Mouse (Mus musculus) heart, embryonic 11.5 days (tissue): Measurements from ENCODE around the gene Srcin1. TPM values are rescaled to one million over a fixed set of nuclear protein-coding genes. Genes with fewer than 3 reads are reported as not detected.

Source experiments
- ATAC-seq: fragments of 200-750 bp; cut with Nextera tagmentation; replicated peaks from 2 replicates; pipeline ENCODE4 v1.8.0; 2017; ENCODE audit warnings: moderate library complexity; ENCODE audit not compliant: insufficient number of reproducible peaks, low FRiP score, low TSS enrichment
- H3K27ac ChIP-seq: fragments of 300-500 bp; sonication (generic); 2 replicates; pipeline ENCODE4 v1.5.1; 2014; ENCODE audit warnings: mild to moderate bottlenecking, low read depth, low read length
- H3K27me3 ChIP-seq: fragments of 300-500 bp; sonication (generic); 2 replicates; pipeline ENCODE4 v1.6.1; 2014; ENCODE audit warnings: mild to moderate bottlenecking, low read length, mixed read lengths; ENCODE audit not compliant: control insufficient read depth, insufficient read depth
- H3K36me3 ChIP-seq: fragments of 300-500 bp; sonication (generic); 2 replicates; pipeline ENCODE4 v1.6.1; 2014; ENCODE audit warnings: mild to moderate bottlenecking, low read length, moderate library complexity, mixed read lengths; ENCODE audit not compliant: control insufficient read depth, insufficient read depth
- H3K4me1 ChIP-seq: fragments of 300-500 bp; sonication (generic); 2 replicates; pipeline ENCODE4 v1.6.1; 2014; ENCODE audit warnings: low read length; ENCODE audit not compliant: control insufficient read depth, insufficient read depth
- H3K4me2 ChIP-seq: fragments of 300-500 bp; sonication (generic); 2 replicates; pipeline ENCODE4 v1.6.1; 2014; ENCODE audit warnings: mild to moderate bottlenecking, moderate library complexity
- H3K4me3 ChIP-seq: fragments of 300-500 bp; sonication (generic); 2 replicates; pipeline ENCODE4 v1.5.1; 2014; ENCODE audit warnings: low read depth, low read length
- H3K9ac ChIP-seq: fragments of 300-500 bp; sonication (generic); 2 replicates; pipeline ENCODE4 v1.6.1; 2014; ENCODE audit warnings: mild to moderate bottlenecking, low read depth, low read length, moderate library complexity
- H3K9me3 ChIP-seq: fragments of 300-500 bp; sonication (generic); replicated peaks from 2 replicates; pipeline ENCODE4 v1.6.1; 2016; ENCODE audit warnings: low read length; ENCODE audit not compliant: control insufficient read depth
- WGBS: fragments of 180-500 bp; shearing (Covaris S2); extraction: QIAGEN DNeasy Blood & Tissue Kit; methylation state at CpG from one replicate; pipeline ENCODE4 v1.1.7; 2014; ENCODE audit not compliant: insufficient replicate concordance; 5-methylcytosine and 5-hydroxymethylcytosine counted together
- polyA plus RNA-seq: library from polyadenylated mRNA; unstranded; fragments of >200 nt; fragmentation: Nextera tagmentation; extraction: Ambion mirVana; gene quantifications from 2 replicates; pipeline ENCODE4 v1.2.1, GENCODE M21; 2014

Srcin1 gene
- polyA plus RNA-seq = 0.06 and 0.23 TPM in 2 replicates

DNA sequence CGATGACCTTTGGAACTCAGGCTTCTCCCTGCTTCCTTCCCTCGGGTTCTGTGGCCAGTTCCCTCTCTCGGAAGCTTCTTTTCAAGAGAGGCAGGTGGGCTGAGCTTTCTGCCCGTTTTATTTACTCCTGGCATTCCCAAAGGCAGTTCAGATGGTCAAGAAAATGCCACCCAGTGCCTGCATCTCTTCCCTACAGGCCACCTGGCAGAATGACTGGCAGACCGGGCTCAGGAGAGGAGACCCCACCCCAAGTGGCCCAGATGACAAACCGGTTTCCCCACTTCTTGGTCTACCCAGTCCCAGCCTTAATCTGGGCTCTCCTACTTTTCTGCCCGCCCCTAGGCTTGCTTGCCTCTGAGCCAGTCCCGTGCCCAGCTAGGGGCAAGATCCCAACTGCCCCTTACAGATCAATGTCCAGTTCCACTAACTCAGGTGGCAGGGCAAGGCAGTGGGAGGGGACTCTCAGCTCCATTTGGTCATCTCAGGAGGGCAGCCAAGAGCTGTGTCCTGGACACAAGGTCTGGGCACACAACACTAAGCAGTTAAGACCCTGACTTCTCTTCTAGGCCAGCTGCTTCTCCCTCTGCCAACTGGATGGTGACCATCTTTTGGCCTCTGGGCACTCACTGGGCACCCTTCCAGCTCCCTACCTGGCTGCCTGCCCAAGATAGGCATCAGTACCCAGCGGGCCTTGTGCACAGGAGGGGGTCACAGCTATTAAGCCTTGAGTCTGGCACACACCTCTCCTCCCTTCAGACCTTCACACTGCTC lies at the start of gene Srcin1:
Gene Srcin1, minus strand, starts transcription at position 51 of the 771 bp plus-strand sequence.
- H3K4me1 ChIP-seq = peaks cover 9% of the 10 kb centered on the region
- peak within 1 kb of the TSS; percentile 97 for H3K4me2 ChIP-seq
- peak within 1 kb of the TSS; percentile 67 for H3K4me3 ChIP-seq
- H3K27ac ChIP-seq = no peak within 1 kb of the TSS
- no peaks in the 10 kb centered on the region for H3K36me3 ChIP-seq
- peak within 1 kb of the TSS; percentile 58 for H3K9ac ChIP-seq
- ATAC-seq = no peak
- 17% methylated on average over 9 of the region's 9 CpGs for WGBS
- peaks cover 72% of the 10 kb centered on the region for H3K27me3 ChIP-seq
- H3K9me3 ChIP-seq = no peaks in the 10 kb centered on the region

DNA sequence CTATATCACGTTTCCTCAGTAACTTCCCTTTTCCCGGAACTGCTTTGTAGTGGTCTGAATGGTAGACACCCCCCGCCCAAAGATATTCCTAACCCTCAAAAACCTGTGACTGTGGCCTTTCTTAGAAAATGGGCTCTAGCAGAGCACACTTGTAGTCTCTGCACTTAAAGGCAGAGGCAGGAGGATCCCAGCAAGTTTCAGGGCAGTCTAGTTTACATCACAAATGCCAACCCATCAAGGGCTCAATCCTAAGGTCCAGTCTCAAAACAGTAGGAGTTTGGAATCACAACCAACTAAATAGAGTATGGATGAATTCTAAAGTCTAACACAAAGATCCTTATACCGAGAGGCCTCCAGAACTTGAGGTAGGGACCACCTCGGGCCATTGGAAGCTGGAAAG lies 49.6 kb upstream of the Srcin1 start:
- no peak overlapping the region for H3K9ac ChIP-seq
- H3K4me3 ChIP-seq = no peak overlapping the region
- no peak for ATAC-seq
- 64% methylated on average over 5 of the region's 5 CpGs for WGBS
- peaks cover 67% of the 10 kb centered on the region for H3K27me3 ChIP-seq
- H3K9me3 ChIP-seq = no peaks in the 10 kb centered on the region
- H3K4me1 ChIP-seq = peaks cover 9% of the 10 kb centered on the region; the same call in 1 of the 2 replicates
- H3K36me3 ChIP-seq = no peaks in the 10 kb centered on the region
- no peak overlapping the region for H3K4me2 ChIP-seq
- no peak overlapping the region for H3K27ac ChIP-seq

DNA sequence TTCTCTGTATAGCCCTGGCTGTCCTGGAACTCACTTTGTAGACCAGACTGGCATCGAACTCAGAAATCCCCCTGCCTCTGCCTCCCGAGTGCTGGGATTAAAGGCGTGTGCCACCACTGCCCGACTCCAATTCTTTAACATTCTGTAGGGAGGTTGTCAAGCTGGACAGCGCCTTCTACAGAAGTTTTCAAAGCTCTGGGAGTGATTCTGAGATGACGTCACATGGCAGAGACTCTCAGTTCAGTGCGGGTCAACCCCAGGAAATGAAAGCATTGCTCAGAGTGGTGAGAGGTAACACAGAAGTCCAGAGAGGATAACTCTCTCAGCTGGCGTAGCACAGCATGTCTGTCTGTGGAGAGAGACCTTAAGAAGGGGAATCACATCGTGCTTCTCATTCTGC lies 47.2 kb upstream of the Srcin1 start:
- Histone ChIP-seq H3K9ac (no peak overlapping the region), H3K4me1 (peaks cover 3% of the 10 kb centered on the region; the same call in 1 of the 2 replicates), H3K36me3 (no peaks in the 10 kb centered on the region), H3K4me2 (no peak overlapping the region), H3K4me3 (no peak overlapping the region), H3K27me3 (peaks cover 53% of the 10 kb centered on the region), H3K27ac (no peak overlapping the region), H3K9me3 (no peaks in the 10 kb centered on the region)
- no peak for ATAC-seq
- 53% methylated on average over 9 of the region's 9 CpGs for whole genome bisulfite sequencing

DNA sequence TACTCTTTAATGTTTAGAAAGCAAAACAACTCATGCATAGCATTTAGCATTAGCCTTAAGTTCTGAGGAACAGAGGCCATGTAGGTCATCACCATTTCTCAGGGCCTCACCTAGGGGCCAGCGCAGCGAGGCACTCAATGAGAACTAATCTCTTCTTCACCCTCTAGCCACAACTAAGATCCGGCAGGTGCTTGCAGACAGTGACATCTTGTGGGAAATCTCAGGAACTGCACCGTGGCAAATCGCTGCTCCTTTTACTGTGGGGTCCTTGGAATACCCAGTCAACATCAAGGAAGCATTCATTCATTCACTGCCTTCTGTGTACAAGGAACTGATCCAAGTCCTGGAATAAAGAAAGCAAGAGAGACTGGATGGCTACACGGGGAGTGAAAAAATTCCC lies 46.5 kb upstream of the Srcin1 start:
- Histone ChIP-seq H3K9me3 (no peaks in the 10 kb centered on the region), H3K27me3 (peaks cover 51% of the 10 kb centered on the region), H3K4me3 (no peak overlapping the region), H3K4me2 (no peak overlapping the region), H3K4me1 (peaks cover 3% of the 10 kb centered on the region; the same call in 1 of the 2 replicates), H3K36me3 (no peaks in the 10 kb centered on the region), H3K27ac (no peak overlapping the region), H3K9ac (no peak overlapping the region)
- no peak for ATAC-seq
- 3% methylated on average over 6 of the region's 6 CpGs for WGBS

DNA sequence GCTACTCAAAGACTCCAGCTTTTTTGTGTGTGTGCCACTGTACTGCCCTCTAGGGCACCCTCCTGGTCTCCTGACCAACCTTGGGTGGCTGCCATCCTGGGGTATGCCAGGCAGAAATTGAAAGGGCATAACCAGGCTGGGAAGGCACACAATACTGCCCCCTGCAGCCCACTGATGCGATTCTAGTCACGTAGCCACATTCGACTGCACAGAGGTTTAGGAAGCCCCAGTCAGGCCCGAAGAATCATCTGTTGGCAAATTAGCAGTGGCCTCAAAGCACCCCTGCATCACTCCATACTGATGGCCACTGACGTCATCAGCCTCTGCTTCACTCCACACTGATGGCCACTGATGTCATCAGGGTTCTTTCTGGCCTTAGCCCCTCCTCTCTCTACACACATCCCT lies 43.4 kb upstream of the Srcin1 start:
- Histone ChIP-seq H3K4me1 (no peaks in the 10 kb centered on the region), H3K4me2 (no peak overlapping the region), H3K27ac (no peak overlapping the region), H3K9ac (no peak overlapping the region), H3K36me3 (no peaks in the 10 kb centered on the region), H3K27me3 (peaks cover 33% of the 10 kb centered on the region), H3K4me3 (no peak overlapping the region), H3K9me3 (no peaks in the 10 kb centered on the region)
- 56% methylated on average over 5 of the region's 5 CpGs for WGBS
- ATAC-seq = no peak

DNA sequence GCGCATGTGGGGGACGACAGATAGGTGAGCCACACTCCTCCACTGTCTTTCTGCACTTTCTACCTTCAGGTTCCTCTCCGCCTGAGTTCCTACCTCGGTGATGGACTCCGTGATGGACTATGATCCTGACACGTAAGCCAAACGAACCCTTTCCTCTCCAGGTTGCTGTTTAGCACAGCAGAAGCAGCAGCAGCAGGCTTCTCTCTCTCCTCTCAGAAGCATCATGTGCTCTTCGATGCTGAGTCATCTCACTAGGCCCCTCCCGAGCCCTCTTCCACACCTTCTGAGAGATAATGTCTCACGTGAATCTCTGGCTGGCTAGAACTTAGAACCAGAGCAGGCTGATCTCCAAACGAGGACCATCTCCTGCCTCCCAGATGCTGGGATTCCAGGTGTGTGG lies 42.4 kb upstream of the Srcin1 start:
- Histone ChIP-seq H3K4me3 (no peak overlapping the region), H3K4me1 (no peaks in the 10 kb centered on the region), H3K9me3 (no peaks in the 10 kb centered on the region), H3K36me3 (no peaks in the 10 kb centered on the region), H3K9ac (no peak overlapping the region), H3K27me3 (peaks cover 25% of the 10 kb centered on the region), H3K27ac (no peak overlapping the region), H3K4me2 (no peak overlapping the region)
- 44% methylated on average over 11 of the region's 11 CpGs for WGBS
- ATAC-seq = no peak

DNA sequence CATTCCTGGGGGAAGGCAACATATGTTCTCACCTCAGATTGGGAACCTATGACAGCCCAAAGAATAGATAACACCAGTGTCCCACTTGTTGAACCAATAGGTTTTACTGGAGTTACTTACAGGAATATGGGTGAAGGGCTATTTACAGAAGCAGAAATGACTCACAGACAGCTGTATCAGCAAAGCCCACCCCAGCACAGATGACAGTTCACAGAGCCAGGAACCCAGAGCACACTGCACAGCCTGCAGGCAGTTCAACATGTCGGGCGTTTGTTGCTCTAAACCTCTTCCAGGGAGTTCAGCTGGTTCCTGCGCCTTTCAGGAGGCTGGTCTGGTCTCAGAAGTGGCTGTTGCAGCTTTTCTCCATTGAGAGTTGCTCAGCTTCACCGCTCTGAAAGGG lies 39.3 kb upstream of the Srcin1 start:
- WGBS = 68% methylated on average over 4 of the region's 4 CpGs
- Histone ChIP-seq H3K4me3 (no peak overlapping the region), H3K27ac (no peak overlapping the region), H3K36me3 (no peaks in the 10 kb centered on the region), H3K9me3 (no peaks in the 10 kb centered on the region), H3K4me1 (no peaks in the 10 kb centered on the region), H3K9ac (no peak overlapping the region), H3K27me3 (peaks cover 27% of the 10 kb centered on the region), H3K4me2 (no peak overlapping the region)
- no peak for ATAC-seq

DNA sequence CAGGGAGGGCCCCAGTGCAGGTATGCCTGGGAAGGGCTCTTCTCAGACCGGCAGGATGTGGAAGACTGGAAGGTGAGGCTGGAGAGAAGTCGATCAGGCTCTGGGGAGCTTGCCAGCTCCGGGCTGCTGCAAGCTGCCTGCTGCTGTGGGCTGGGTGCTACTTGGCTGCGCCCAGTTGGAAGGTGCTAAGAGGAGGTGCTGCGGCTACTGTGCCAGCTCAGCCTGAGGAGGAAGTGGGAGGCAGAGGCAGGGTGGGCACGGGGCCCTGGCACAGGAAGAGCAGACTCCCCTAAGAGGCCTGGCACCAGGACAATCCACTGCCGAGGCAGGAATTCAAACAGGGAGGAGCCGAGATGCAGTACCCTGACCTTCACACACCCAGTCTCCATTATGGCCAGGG lies 35.1 kb upstream of the Srcin1 start:
- no peak for ATAC-seq
- Histone ChIP-seq H3K4me3 (no peak overlapping the region), H3K9me3 (no peaks in the 10 kb centered on the region), H3K9ac (no peak overlapping the region), H3K4me2 (no peak overlapping the region), H3K27me3 (peaks cover 6% of the 10 kb centered on the region), H3K27ac (no peak overlapping the region), H3K36me3 (no peaks in the 10 kb centered on the region), H3K4me1 (no peaks in the 10 kb centered on the region)
- 64% methylated on average over 8 of the region's 8 CpGs for WGBS

DNA sequence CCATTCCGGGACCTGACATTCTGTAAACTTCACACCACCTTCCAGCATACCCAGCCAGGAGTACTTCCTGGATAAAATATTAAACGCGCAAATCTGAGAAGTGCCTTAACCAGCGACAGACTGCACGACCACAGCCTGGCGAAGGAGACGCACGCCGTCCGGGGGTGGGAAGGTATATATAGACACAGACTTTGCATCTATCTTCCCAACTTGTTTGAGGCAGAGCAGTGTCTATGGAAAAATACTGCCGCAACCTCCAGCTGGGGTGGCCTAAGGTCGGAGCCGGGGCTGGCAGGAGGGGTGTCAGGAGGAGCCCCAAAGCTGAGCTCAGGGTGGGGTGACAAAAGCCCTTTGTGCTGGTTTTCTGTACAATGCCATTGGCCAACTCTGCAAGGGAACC lies 33.8 kb upstream of the Srcin1 start:
- no peaks in the 10 kb centered on the region for H3K36me3 ChIP-seq
- H3K9ac ChIP-seq = no peak overlapping the region
- no peak overlapping the region for H3K4me2 ChIP-seq
- no peak overlapping the region for H3K4me3 ChIP-seq
- H3K9me3 ChIP-seq = no peaks in the 10 kb centered on the region
- H3K27me3 ChIP-seq = peaks cover 4% of the 10 kb centered on the region
- H3K27ac ChIP-seq = no peak overlapping the region
- no peak for ATAC-seq
- H3K4me1 ChIP-seq = no peaks in the 10 kb centered on the region
- WGBS = 87% methylated on average over 13 of the region's 13 CpGs
